Mouse (Mus musculus) heart, embryonic 11.5 days (tissue): ENCODE measurements around the gene Eif4a3. TPM values are rescaled to one million over a fixed set of nuclear protein-coding genes. Genes with fewer than 3 reads are reported as not detected.
A peak's percentile ranks its signal among the peaks of the same experiment; 100 is the strongest.
"Not testable (repeated sequence)": the region's sequence is repeated elsewhere in the genome, so short reads cannot be mapped to it uniquely, and the experiment has no call there.

Source experiments
- ATAC-seq: fragments of 200-750 bp; cut with Nextera tagmentation; replicated peaks from 2 replicates; pipeline ENCODE4 v1.8.0; 2017; ENCODE audit warnings: moderate library complexity; ENCODE audit not compliant: insufficient number of reproducible peaks, low FRiP score, low TSS enrichment
- H3K27ac ChIP-seq: fragments of 300-500 bp; sonication (generic); 2 replicates; pipeline ENCODE4 v1.5.1; 2014; ENCODE audit warnings: mild to moderate bottlenecking, low read depth, low read length
- H3K27me3 ChIP-seq: fragments of 300-500 bp; sonication (generic); 2 replicates; pipeline ENCODE4 v1.6.1; 2014; ENCODE audit warnings: mild to moderate bottlenecking, low read length, mixed read lengths; ENCODE audit not compliant: control insufficient read depth, insufficient read depth
- H3K36me3 ChIP-seq: fragments of 300-500 bp; sonication (generic); 2 replicates; pipeline ENCODE4 v1.6.1; 2014; ENCODE audit warnings: mild to moderate bottlenecking, low read length, moderate library complexity, mixed read lengths; ENCODE audit not compliant: control insufficient read depth, insufficient read depth
- H3K4me1 ChIP-seq: fragments of 300-500 bp; sonication (generic); 2 replicates; pipeline ENCODE4 v1.6.1; 2014; ENCODE audit warnings: low read length; ENCODE audit not compliant: control insufficient read depth, insufficient read depth
- H3K4me2 ChIP-seq: fragments of 300-500 bp; sonication (generic); 2 replicates; pipeline ENCODE4 v1.6.1; 2014; ENCODE audit warnings: mild to moderate bottlenecking, moderate library complexity
- H3K4me3 ChIP-seq: fragments of 300-500 bp; sonication (generic); 2 replicates; pipeline ENCODE4 v1.5.1; 2014; ENCODE audit warnings: low read depth, low read length
- H3K9ac ChIP-seq: fragments of 300-500 bp; sonication (generic); 2 replicates; pipeline ENCODE4 v1.6.1; 2014; ENCODE audit warnings: mild to moderate bottlenecking, low read depth, low read length, moderate library complexity
- H3K9me3 ChIP-seq: fragments of 300-500 bp; sonication (generic); replicated peaks from 2 replicates; pipeline ENCODE4 v1.6.1; 2016; ENCODE audit warnings: low read length; ENCODE audit not compliant: control insufficient read depth
- WGBS: fragments of 180-500 bp; shearing (Covaris S2); extraction: QIAGEN DNeasy Blood & Tissue Kit; methylation state at CpG from one replicate; pipeline ENCODE4 v1.1.7; 2014; ENCODE audit not compliant: insufficient replicate concordance; 5-methylcytosine and 5-hydroxymethylcytosine counted together
- polyA plus RNA-seq: library from polyadenylated mRNA; unstranded; fragments of >200 nt; fragmentation: Nextera tagmentation; extraction: Ambion mirVana; gene quantifications from 2 replicates; pipeline ENCODE4 v1.2.1, GENCODE M21; 2014

Gene Eif4a3
- polyA plus RNA-seq, 1 experiment from 2014 or later, result 316 TPM

- Histone ChIP-seq H3K27me3 (peaks cover 6% of the 10 kb centered on the region), H3K36me3 (no peaks in the 10 kb centered on the region), H3K9ac (no peak overlapping the region), H3K27ac (no peak overlapping the region), H3K9me3 (no peaks in the 10 kb centered on the region), H3K4me2 (no peak overlapping the region), H3K4me3 (no peak overlapping the region), H3K4me1 (peaks cover 8% of the 10 kb centered on the region; the same call in 1 of the 2 replicates)
- WGBS, result 32% methylated on average over 17 of the region's 17 CpGs
- no peak for ATAC-seq
Observed at GRCm38 (mm10) chr11:119250998-119251397, 48.9 kb downstream of the Eif4a3 start.

GRCm38 (mm10) chr11:119249011-119249410, 50.9 kb downstream of the Eif4a3 start:
- H3K27ac ChIP-seq, result no peak overlapping the region
- peaks cover 8% of the 10 kb centered on the region; the same call in 1 of the 2 replicates for H3K4me1 ChIP-seq
- WGBS, result 20% methylated on average over 6 of the region's 6 CpGs
- H3K27me3 ChIP-seq, result peaks cover 6% of the 10 kb centered on the region
- H3K4me2 ChIP-seq, result 0 out of 2 replicates have a peak overlapping the region, but pooled peaks have one; percentile 19
- H3K9ac ChIP-seq, result no peak overlapping the region
- no peak overlapping the region for H3K4me3 ChIP-seq
- no peaks in the 10 kb centered on the region for H3K9me3 ChIP-seq
- 0 out of 2 replicates have a peak, but pooled peaks have one; percentile 50 for ATAC-seq
- no peaks in the 10 kb centered on the region for H3K36me3 ChIP-seq

- not testable (repeated sequence) for H3K4me2 ChIP-seq, H3K9ac ChIP-seq, H3K27ac ChIP-seq, H3K4me3 ChIP-seq, ATAC-seq, H3K27me3 ChIP-seq, H3K36me3 ChIP-seq, H3K4me1 ChIP-seq, H3K9me3 ChIP-seq
- WGBS, result 90% methylated on average over 6 of the region's 6 CpGs
Observed at GRCm38 (mm10) chr11:119245543-119245942, 54.3 kb downstream of the Eif4a3 start.

GRCm38 (mm10) chr11:119239480-119239879, 60.4 kb downstream of the Eif4a3 start:
- ATAC-seq, result no peak
- Histone ChIP-seq H3K27ac (no peak overlapping the region), H3K27me3 (no peaks in the 10 kb centered on the region), H3K9me3 (no peaks in the 10 kb centered on the region), H3K4me1 (no peaks in the 10 kb centered on the region), H3K9ac (no peak overlapping the region), H3K4me3 (no peak overlapping the region), H3K36me3 (no peaks in the 10 kb centered on the region), H3K4me2 (no peak overlapping the region)
- WGBS, result 88% methylated on average over 12 of the region's 12 CpGs

Other genes starting within 250 kb of the Eif4a3 start
- 6.3 and 7.7 TPM in 2 replicates for gene Cbx4, start 213.9 kb downstream of the Eif4a3 start, polyA plus RNA-seq
- 4.1 and 4.7 TPM in 2 replicates for gene Tbc1d16, start 71.6 kb downstream of the Eif4a3 start, polyA plus RNA-seq
- 3.5 and 4.0 TPM in 2 replicates for gene Ccdc40, start 71.5 kb downstream of the Eif4a3 start, polyA plus RNA-seq
- 49.6 and 62.9 TPM in 2 replicates for gene Gaa, start 32.2 kb downstream of the Eif4a3 start, polyA plus RNA-seq
- 0.14 and 0.38 TPM in 2 replicates for gene Card14, start 7.7 kb upstream of the Eif4a3 start, polyA plus RNA-seq
- 6.1 and 6.5 TPM in 2 replicates for gene Sgsh, start 55.4 kb upstream of the Eif4a3 start, polyA plus RNA-seq
- 9.4 and 10.2 TPM in 2 replicates for gene Slc26a11, start 55.5 kb upstream of the Eif4a3 start, polyA plus RNA-seq
- 10.4 and 11.0 TPM in 2 replicates for gene Rnf213, start 93.0 kb upstream of the Eif4a3 start, polyA plus RNA-seq
- 8.9 and 9.2 TPM in 2 replicates for gene Endov, start 191.3 kb upstream of the Eif4a3 start, polyA plus RNA-seq
- gene Nptx1, start 247.7 kb upstream of the Eif4a3 start, polyA plus RNA-seq, result 0.72 and 0.90 TPM in 2 replicates